Mouse (Mus musculus) erythroblast, adult 5-6 weeks (primary cell): Measurements from ENCODE around the gene Kctd2. TPM values are rescaled to one million over a fixed set of nuclear protein-coding genes. Genes with fewer than 3 reads are reported as not detected.
"Not testable (repeated sequence)": the region's sequence is repeated elsewhere in the genome, so short reads cannot be mapped to it uniquely, and the experiment has no call there.

Source experiments
- ATAC-seq: replicated peaks from 2 replicates; pipeline ENCODE4 v1.8.0; 2016; ENCODE audit warnings: moderate number of reproducible peaks, mild to moderate bottlenecking, moderate TSS enrichment, inconsistent platforms; ENCODE audit not compliant: poor library complexity, low FRiP score, severe bottlenecking
- total RNA-seq, 2 experiments: library from RNA; stranded (forward) in 1 of 2; stranded (reverse) in 1 of 2; fragments of 150-400 nt in 1 of 2; fragments of 200-764, 138-1000 nt in 1 of 2; gene quantifications; 2 replicates each; pipeline versions ENCODE4 v1.2.3 to v1.2.4; 2015 to 2017; ENCODE audit warnings: low replicate concordance in 2 of 2

Gene Kctd2
- total RNA-seq, 2 experiments from 2014 or later: 2.1 to 8.3 TPM

DNA sequence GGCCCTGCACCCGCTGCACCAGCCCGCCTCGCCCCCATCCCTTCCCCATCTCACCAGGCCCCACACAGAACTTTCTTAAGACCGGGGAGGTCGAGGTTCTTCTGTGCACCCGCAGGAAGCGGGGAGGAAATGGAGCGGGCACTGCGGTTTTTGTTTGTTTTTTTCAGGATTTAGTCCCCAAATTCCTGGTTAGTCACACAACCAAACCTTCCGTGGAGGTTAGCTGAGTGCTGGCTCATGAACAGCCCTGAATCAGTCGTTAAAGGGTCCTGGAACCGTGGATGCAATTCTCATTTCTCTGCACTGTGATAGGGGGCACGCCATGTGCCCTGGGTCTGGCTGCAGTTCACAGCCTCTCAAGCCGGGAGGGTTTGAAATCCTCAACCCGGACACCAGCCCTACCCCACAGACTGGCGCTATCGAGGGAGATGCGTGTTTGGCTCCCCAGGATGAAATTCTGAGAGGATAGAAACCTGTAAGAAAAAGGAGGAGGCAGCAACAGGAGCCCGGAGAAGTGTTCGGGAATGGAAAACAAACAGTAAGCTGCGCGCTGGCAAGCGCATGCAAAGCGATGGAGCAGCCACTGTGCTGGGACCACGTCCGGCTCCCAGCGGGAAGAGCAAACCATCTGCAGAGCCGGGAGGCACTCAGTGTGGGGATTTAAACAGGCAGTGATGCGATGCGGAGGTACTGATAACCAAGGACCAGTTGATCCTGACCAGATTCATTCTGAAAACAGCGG lies 15.8 kb downstream of the Kctd2 start:
- no peak for ATAC-seq

DNA sequence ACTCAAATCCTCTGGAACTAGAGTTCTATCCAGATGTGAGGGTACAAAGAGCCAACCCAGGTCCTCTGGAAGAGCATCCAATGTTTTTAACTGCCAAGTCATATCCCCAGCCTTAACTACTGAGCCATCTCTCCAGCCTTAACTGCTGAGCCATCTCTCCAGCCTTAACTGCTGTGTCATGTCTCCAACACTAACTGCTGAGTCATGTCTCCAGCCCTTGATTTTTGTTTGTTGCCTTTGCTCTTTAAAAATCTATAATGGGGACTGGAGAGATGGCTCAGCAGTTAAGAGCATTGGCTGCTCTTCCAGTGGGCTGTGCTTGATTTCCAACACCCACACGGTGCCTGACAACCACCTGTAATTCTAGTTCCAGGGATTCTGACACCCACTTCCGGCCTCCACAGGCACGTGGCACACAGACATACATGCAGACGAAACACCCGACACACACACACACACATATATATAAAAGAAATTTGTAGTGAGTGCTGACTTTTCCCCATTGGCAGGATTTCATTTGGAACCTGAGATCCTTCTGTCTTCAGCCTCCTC lies 17.7 kb downstream of the Kctd2 start:
- no peak for ATAC-seq

DNA sequence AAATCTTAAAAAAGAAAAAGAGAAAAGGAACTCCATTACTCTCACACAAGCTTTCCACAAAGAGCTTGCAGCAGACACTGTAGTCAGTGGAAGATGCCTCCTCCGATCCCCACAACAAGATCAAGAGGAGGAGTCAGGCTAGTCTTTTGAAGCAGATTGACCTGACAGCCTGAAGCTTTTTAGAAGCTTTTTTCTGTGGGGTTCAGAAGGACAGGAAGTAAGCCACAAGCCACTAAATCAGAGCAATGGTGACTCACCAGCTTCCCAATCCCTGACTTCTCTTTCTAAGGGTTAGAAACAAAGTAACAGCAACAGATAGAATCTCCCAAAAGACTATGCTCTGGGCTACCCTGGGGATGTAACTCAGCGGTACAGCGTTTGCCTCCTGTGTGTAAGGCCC lies 19.4 kb downstream of the Kctd2 start:
- no peak for ATAC-seq

DNA sequence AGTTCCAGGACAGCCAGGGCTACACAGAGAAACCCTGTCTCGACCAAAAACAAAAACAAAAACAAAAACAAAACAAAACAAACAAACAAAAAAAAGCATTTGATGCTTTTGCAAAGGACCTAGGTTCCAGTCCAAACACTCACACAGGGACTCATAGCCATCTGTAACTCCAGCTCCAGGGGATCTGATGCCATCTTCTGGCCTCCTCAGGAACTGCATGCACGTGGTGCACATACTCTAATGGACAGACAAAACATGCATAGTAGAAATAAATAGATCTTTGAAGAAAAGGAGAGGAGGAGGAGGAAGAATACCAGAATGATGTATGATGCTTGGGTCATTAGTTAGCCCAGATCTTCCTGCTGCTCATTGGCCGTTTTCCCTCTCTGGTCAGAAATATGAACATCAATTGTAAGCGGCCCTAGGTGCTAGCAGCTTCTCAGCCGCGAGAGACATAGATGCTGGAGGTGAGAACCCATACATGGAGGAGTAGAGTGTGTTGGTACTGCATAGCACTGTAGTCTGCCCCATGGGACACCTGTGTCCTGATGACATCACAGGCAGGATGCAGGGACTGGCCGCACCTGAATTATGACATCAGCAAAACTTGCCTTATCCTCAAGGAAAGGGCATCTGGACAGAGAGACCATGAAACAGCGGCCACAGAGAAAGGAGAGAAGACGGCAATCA lies 20.1 kb downstream of the Kctd2 start, which contains the start of gene Trim80:
Gene Trim80 (plus strand): TSS at position 640 of the 690 bp plus-strand sequence.
- no peak for ATAC-seq

DNA sequence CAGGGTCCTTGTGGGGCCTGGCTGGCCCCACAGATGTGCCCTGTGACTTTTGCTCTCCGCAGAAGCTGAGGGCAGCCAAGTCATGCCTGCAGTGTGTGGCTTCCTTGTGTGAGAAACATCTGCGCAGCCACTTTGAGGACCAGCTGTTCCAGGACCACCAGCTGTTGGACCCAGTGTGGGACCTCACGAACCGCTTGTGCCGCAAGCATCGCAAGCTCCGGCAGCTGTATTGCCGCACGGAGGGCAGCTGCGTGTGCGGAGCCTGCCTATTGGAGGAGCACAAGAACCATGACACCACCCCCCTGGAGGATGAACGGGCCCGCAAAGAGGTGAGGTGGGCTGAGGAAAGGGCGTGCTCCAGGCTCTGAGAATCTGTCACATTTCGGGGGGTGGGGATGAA lies 21.5 kb downstream of the Kctd2 start:
- ATAC-seq: no peak

DNA sequence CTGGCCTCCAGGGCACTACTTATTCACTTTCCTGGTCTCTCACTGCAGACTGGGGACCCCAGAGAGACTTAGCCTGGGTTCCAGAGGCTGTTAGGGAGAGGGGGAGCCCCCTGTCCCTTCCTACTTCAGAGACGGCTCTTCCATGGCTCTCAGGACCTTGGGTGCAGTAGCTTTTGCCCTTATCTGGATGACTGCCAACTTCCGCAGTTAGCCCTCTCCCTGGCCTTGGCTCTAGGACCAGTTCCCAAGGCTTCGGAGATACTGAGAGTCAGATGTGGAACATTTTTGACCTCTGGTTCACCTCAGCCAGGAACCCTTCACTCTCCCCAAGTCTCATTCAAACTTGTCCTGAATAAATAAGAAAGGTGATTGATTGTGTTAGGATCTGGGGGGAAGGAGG lies 27.0 kb downstream of the Kctd2 start:
- ATAC-seq: no peak

DNA sequence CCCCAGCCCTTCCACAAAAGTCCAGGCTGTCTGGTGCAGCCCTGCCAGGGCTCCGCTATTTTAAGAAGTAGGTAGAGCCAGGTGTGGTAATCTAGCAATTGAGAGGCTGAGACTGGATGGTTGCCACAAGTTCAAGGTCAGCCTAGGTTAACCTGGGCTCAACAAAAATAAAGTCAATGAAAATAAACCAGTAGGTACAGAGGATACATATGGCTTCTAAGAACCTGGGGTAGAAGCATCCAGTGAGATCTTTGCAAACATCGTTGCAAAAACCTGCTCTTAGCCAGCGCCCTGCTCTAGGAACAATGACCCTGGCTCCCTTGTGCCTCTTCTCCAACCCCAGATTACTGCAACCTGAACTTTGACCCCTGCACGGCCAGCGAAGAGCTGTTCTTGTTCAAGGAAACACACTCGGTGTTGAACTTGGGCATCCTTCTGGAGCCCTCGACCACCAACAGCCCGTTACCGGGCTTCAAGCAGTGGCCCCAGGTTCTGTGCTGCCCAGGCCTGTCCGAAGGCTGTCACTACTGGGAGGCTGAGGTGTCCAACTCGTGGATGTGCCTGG lies 27.5 kb downstream of the Kctd2 start:
- no peak for ATAC-seq

DNA sequence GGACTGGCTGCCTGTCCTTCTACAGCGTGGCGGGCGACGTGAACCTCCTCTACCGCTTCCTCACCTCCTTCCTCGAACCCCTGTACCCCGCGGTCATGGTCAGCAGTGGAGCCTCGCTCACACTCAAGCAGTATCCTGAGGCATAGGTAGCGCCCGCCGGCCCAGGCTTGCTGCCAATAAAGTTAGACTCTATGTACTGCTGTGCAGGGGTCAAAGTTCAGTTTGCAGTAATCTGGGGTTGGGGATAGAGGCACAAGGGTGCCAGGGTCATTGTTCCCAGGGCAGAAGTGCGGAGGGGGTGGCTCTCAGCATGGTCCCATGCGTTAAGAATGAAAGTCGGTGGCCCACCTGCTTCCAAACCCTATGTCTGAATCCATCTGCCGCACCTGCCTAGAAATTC lies 28.1 kb downstream of the Kctd2 start:
- ATAC-seq: no peak

DNA sequence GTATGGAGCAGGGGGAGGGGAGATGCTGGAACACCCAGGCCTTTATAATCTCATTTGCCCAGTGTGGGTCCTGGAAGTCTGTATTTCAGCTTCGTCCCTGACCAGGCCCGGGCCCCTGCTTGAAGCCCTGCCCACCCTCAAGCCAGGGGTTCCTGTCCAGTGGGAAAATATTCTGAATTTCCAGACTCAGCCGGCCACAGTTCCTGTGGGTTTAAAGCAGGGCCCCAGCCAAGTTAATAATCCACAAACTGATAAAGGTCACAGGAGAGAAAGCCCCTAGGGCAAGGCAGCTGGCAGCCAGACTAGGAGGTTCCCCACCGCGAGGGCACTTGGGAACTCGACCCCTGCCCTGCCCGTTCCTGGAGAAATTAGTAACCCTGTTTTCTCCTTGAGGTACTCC lies 29.1 kb downstream of the Kctd2 start:
- no peak for ATAC-seq

DNA sequence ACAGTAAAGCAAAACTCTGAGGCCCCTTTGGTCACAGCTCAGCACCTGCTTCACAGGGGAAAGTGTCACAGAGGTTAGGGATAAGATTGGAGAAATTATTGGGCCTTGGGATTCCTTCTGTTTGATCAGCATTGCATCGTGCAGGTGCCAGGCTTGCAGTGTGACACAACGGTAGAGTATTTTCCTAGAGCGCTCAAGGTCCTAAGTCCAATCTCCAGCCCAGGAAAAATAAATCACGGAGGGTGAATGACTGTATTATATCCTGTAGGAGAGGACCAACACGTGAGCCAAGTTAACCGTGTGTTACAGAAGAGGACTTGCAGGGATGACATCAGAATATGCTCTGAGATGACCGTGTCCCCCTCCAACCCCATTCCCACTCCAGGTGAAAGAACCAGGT lies 30.2 kb downstream of the Kctd2 start:
- no peak for ATAC-seq

DNA sequence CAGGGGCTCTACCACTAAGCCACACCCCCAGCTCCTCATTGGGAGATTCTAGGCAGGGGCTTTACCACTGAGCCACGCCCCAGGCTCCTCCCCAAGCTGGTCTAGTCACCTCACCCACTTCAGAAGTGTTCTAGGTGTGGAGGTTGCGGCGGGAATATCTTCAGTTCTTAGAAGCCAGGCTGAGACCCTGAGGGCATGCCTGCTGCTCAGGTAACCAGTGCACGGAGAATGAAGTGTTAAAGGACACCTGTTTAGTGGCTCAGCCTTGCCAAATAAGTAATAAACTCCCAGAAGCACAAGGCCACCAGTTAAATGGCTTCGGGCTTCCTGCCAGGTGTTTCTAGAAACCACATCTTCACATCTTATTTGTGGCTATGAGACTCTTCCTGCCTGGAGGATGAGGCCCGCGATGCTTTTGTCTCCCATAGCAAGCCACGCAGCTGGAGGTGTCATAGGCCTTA lies 31.9 kb downstream of the Kctd2 start:
- ATAC-seq: no peak

DNA sequence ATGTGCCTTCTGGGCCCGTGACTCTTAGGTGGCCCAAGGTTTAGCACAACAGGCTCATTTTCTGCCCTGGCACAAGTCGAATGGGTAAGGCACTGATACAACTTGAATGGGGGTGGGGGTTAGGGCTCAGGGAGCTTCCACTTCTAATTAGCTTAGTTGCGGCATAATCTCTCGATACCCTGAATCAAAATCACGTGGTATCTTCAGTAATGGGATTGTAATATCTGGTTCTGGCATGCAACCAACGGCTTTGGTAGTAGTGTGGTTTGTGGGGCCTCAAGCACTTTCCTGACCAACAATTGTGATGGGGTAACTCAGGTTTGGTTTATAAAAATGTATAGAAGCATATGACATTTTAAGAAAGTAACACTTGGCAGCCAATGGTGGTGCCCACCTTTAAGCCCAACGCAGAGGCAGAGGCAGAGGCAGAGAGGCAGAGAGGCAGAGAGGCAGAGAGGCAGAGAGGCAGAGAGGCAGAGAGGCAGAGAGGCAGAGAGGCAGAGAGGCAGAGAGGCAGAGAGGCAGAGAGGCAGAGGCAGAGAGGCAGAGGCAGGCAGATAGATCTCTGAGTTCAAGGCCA lies 32.4 kb downstream of the Kctd2 start:
- no peak for ATAC-seq

DNA sequence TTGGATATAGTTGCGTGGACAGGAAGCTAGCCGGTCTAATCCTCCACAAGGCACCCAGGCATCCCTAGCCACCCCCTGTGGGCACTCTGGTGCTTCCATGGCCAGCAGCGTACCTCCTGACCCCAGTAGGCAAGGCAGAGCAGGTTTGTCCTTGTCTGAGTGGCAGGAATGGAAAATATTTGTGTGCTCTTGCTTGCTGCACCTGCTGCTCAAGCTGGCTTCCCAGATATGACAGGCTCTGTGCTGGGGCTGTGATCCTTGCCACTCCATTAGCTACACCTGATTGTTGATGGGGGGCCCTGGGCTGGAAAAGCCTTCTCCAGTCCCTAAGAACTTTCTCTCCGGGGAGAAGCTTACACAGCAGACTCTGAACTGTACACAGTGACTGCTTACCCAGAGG lies 33.4 kb downstream of the Kctd2 start:
- ATAC-seq: no peak

DNA sequence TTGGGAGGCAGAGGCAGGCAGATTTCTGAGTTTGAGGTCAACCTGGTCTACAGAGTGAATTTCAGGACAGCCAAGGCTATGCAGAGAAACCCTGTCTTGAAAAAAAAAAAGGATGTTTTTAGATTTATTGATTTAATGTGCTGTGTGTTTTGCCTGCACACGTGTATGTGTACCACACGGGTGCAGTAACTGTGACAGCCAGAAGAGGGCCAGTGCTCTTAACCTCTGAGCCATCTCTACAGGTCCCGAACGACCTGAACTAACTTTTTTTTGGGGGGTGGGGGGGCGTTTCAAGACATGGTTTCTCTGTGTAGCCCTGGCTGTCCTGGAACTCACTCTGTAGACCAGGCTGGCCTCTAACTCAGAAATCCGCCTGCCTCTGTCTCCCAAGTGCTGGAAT lies 34.9 kb downstream of the Kctd2 start:
- ATAC-seq: not testable (repeated sequence)

DNA sequence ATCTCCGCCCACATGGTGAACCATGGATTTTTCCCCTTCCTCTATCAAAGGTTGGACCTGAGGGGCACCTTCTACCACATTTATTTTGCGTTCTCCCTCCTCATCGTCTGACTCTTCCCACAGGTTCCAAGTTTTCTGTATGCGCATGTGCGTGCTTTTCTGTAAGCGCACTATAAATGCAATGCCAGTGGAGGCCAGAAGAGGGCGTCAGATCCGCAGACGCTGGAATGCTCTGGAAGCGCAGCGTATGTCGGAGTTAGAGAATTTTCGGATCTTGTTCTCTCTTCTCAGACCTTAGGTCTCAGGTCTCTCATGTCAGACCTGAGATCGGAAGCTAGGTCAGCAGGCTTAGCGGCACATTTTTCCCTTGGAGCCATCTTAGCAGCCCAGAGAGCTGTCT lies 35.7 kb downstream of the Kctd2 start:
- no peak for ATAC-seq

DNA sequence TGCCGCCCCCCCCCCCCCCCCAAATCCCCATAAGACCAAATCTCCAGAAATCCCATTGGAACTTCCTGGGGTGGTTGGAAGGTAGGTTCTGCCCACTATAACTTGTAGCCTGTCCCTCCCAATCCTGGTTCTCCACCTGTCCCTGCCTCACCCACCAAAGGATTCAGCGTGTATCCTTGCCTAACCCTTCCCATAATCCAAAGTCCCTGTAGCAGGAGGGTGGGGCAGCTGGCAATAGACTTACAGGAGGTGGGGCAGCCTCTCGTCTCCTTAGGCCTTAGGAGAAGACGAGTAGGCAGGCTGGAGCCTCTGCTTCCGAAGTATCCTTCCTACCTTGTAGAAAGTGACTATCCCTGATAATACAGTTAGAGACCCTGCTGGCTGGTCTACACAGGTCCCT lies 36.3 kb downstream of the Kctd2 start:
- ATAC-seq: no peak

DNA sequence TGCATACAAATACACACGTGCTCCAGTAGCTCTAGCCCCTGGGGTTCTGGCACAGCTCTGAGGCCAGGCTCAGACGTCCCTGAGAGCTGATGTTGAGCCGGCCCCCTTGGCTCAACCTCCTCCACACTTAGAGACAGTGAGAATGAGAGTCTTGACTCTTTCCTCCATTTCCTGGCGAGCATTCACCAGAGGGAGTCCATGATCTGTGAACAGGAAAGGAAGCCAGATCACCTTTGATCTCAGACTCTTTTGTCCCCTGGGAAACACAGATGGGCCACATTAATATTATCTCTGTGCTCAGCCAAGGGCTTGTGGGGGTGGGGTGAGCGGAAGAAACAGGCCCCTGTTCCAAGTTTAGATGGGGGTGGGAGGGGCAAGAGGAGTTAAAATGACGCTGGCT lies 37.5 kb downstream of the Kctd2 start:
- ATAC-seq: no peak

DNA sequence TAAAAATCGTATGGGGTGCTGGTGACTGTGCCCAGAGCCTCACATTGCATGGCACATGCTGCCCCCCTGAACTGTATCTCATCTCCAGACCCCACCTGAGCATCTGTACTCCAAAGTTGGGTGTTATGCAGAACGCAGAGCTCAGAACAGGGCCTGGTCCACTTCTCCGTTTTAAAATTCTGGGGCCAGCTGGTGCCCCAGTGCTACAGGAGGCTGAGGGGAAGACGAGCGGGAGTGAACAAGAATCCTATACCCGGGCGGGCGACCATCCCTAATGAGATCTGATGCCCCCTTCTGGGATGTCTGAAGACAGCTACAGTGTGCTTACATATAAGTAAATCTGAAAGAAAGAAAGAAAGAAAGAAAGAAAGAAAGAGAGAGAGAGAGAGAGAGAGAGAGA lies 41.0 kb downstream of the Kctd2 start:
- no peak for ATAC-seq

DNA sequence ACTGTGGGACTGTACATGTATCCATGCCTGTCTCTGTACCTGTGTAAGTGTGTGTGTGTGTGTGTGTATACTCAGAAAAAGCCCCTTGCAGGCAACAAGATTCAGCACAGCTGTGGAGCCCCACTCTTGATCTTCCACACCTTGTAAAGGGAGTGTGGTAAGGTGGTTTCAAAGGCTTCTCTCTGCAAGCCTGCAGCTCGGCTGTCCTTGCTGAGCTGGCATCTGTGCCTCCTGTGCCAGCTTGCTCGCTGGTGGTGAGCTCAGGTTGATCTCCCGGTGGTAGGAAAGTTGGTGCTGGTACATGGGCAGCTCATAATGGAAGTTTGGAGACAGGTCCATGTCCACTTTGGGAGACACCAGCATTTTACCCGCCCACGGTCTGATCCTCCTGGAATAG lies 41.9 kb downstream of the Kctd2 start:
- ATAC-seq: no peak

DNA sequence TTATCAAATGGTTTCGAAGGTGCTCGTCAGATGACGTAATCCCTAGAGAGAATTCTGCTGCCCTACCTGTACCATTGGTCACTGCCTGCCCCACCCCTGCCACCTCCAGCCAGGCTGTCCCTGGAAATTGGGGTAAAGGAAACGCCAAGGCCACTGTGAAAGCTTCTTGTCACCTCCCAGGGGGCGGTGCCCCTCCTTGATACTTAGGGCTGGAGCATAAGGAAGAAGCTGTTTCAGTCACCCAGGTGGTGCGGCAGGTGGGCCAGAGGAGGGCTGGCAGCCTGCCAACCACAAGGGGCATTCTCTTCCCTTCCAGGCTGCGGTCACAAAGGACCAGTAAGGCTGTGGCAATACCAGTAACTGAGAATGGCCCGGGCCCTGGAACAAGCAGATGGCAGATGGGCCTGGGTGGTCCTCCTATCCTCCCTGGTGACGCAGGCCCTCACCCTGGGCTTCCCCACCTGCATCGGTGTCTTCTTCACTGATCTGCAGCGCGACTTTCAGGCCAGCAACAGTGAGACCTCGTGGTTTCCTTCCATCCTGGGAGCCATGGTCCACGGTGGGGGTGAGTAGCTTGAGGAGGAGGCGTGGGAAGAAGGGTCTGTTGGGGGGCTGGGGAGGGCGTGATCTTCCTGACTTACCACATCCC lies 42.4 kb downstream of the Kctd2 start, which contains the start of gene Slc16a5:
Gene Slc16a5 (plus strand): TSS at position 232 of the 649 bp plus-strand sequence.
- no peak for ATAC-seq
